Comparison of ENCODE assay signal across 8 mouse cellular contexts in genomic region chr9:20492527-20493233, GRCm38 (mm10). TPM values are rescaled to one million over a fixed set of nuclear protein-coding genes. Genes with fewer than 3 reads are reported as not detected.
A peak's percentile ranks its signal among the peaks of the same experiment; 100 is the strongest.
DNase-seq lines count a peak whose midpoint lies in the region; ATAC-seq and TF ChIP-seq lines count a peak whose summit lies in the region.

Gene Zfp426, minus strand, starts transcription at chr9:20492746.

- H3K27me3 ChIP-seq in embryonic facial prominence, embryonic 15.5 days, result no peaks in the 10 kb centered on the region
- no peaks in the 10 kb centered on the region for H3K27me3 ChIP-seq in heart, embryonic 10.5 days (ENCODE audit: insufficient read depth, poor library complexity, severe bottlenecking)
- no peaks in the 10 kb centered on the region for H3K27me3 ChIP-seq in kidney, embryonic 15.5 days

- peak; percentile 90 for TF ChIP-seq POLR2A in bone marrow, adult 2 months (IDR thresholded peaks at IDR 0.05; ENCODE audit: borderline replicate concordance, control insufficient read depth, low read depth, low read length)

- H3K4me1 ChIP-seq in bone marrow, adult 2 months (ENCODE audit: control insufficient read depth, insufficient read depth, low read length), result no peaks in the 10 kb centered on the region; the same call in 1 of the 2 replicates
- peaks cover 27% of the 10 kb centered on the region for H3K4me1 ChIP-seq in embryonic facial prominence, embryonic 15.5 days
- H3K4me1 ChIP-seq in heart, embryonic 10.5 days, result peaks cover 12% of the 10 kb centered on the region
- H3K4me1 ChIP-seq in kidney, embryonic 15.5 days, result peaks cover 28% of the 10 kb centered on the region

- H3K9me3 ChIP-seq in embryonic facial prominence, embryonic 15.5 days (replicated peaks), result no peaks in the 10 kb centered on the region
- no peaks in the 10 kb centered on the region for H3K9me3 ChIP-seq in heart, embryonic 10.5 days
- no peaks in the 10 kb centered on the region for H3K9me3 ChIP-seq in kidney, embryonic 15.5 days (replicated peaks)

- peak within 1 kb of the TSS; percentile 100 for H3K27ac ChIP-seq in bone marrow, adult 2 months (ENCODE audit: control insufficient read depth, insufficient read depth, low read depth, low read length, poor library complexity)
- H3K27ac ChIP-seq in embryonic facial prominence, embryonic 15.5 days (replicated peaks), result peak within 1 kb of the TSS; percentile 96
- H3K27ac ChIP-seq in heart, embryonic 10.5 days, result peak within 1 kb of the TSS; percentile 98
- peak within 1 kb of the TSS; percentile 96 for H3K27ac ChIP-seq in kidney, embryonic 15.5 days

- WGBS in bone marrow, adult 2 months, result under 1% methylated on average over 40 of the region's 40 CpGs
- 1% methylated on average over 40 of the region's 40 CpGs for WGBS in embryonic facial prominence, embryonic 15.5 days
- 1% methylated on average over 40 of the region's 40 CpGs for WGBS in heart, embryonic 10.5 days
- 1% methylated on average over 40 of the region's 40 CpGs for WGBS in kidney, embryonic 15.5 days

- TF ChIP-seq CTCF in bone marrow, adult 2 months (IDR thresholded peaks at IDR 0.05; ENCODE audit: control insufficient read depth, insufficient read depth, low read length), result no peak

- peak within 1 kb of the TSS; percentile 91 for H3K4me3 ChIP-seq in bone marrow, adult 2 months (replicated peaks; ENCODE audit: control insufficient read depth, low read depth, low read length)
- H3K4me3 ChIP-seq in embryonic facial prominence, embryonic 15.5 days (replicated peaks), result peak within 1 kb of the TSS; percentile 80
- peak within 1 kb of the TSS; percentile 93 for H3K4me3 ChIP-seq in heart, embryonic 10.5 days
- peak within 1 kb of the TSS; percentile 83 for H3K4me3 ChIP-seq in kidney, embryonic 15.5 days (replicated peaks)

- DNase-seq in 416B (ENCODE audit: low read depth), result peak; percentile 94
- DNase-seq in heart, embryonic 10.5 days (ENCODE audit: low spot score), result peak; percentile 95
- peak; percentile 91 for DNase-seq in liver
- DNase-seq in spleen, postnatal 4 days (ENCODE audit: low spot score in 2 of 2), result peak; percentile 83 to 92

- peaks cover 16% of the 10 kb centered on the region for H3K36me3 ChIP-seq in embryonic facial prominence, embryonic 15.5 days
- H3K36me3 ChIP-seq in heart, embryonic 10.5 days, result peaks cover 29% of the 10 kb centered on the region
- H3K36me3 ChIP-seq in kidney, embryonic 15.5 days, result peaks cover 25% of the 10 kb centered on the region

- peak within 1 kb of the TSS; percentile 72 for H3K9ac ChIP-seq in embryonic facial prominence, embryonic 15.5 days
- peak within 1 kb of the TSS; percentile 79 for H3K9ac ChIP-seq in kidney, embryonic 15.5 days

- peak; percentile 90 for ATAC-seq in embryonic facial prominence, embryonic 15.5 days (ENCODE audit: insufficient number of reproducible peaks, low FRiP score, low TSS enrichment, low read depth)
- peak; percentile 96 for ATAC-seq in kidney, embryonic 15.5 days (replicated peaks; ENCODE audit: low FRiP score)
- ATAC-seq in monocyte, adult 5-6 weeks (replicated peaks; ENCODE audit: insufficient number of reproducible peaks, low FRiP score, low TSS enrichment, poor library complexity, severe bottlenecking), result peak; percentile 91

- H3K4me2 ChIP-seq in embryonic facial prominence, embryonic 15.5 days (replicated peaks), result peak within 1 kb of the TSS; percentile 61
- H3K4me2 ChIP-seq in kidney, embryonic 15.5 days, result peak within 1 kb of the TSS; percentile 71

RNA-seq across cellular contexts. Expression of gene Zfp426, which starts in this region (rescaled TPM):
- polyA plus RNA-seq in bone marrow, adult 2 months (2011; ENCODE audit: insufficient read depth, insufficient read length, low replicate concordance, missing spikeins), result 4.6 and 11.2 TPM in 2 replicates
- 20.8 and 21.1 TPM in 2 replicates for polyA plus RNA-seq in embryonic facial prominence, embryonic 15.5 days (2015; fragmentation: Nextera tagmentation; extraction: Ambion mirVana)
- 13.9 and 15.7 TPM in 2 replicates for polyA plus RNA-seq in heart, embryonic 10.5 days (2016; fragmentation: Nextera tagmentation; extraction: Ambion mirVana)
- polyA plus RNA-seq in kidney, embryonic 15.5 days (2015; fragmentation: Nextera tagmentation; extraction: Ambion mirVana), result 20.0 and 20.3 TPM in 2 replicates
- total RNA-seq in monocyte, adult 5-6 weeks (2017), result 10.9 to 21.2 TPM (median 15.1 TPM) in 3 replicates

Comparison
In these comparisons a context has a peak if more than half of its experiments do, and no peak if none do; other contexts are left out.
1. Peak in every context shown above with its lines: DNase-seq, ATAC-seq, H3K4me3 ChIP-seq and H3K27ac ChIP-seq.